Mouse (Mus musculus): ENCODE data around the gene Stpg3. TPM values are rescaled to one million over a fixed set of nuclear protein-coding genes. Genes with fewer than 3 reads are reported as not detected.

Gene Stpg3
- polyA plus RNA-seq, 1 experiment from 2014 or later, result not detected

DNA sequence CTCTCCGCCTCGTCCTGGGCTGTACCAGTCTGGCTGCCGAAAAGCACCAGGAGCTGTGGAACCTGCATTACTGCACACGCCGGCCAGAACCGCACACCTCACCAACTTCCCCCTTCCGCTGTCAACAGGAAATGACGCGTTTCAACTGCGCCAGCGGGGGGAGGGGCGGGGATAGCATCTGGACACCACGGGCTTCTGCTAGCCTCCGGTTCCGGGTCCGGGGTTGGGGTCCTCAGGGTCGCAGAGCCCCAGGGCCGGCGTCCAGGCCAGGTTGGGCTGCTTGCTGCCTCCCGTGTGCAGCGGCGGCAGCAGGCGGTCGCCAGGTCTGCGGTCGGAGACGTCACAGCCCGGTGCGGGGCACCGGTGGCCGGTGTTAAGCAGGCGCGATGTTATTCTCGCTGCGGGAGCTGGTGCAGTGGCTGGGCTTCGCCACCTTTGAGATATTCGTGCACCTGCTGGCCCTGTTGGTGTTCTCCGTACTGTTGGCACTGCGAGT lies 40.9 kb upstream of the Stpg3 start, which contains the start of gene Tmem203:
Tmem203 (plus strand) TSS at position 156 of the 496 bp plus-strand sequence.
- Histone ChIP-seq H3K9me3 (ENCODE audit: control insufficient read depth, low read length) (no peaks in the 10 kb centered on the region), H3K36me3 (ENCODE audit: control insufficient read depth, insufficient read depth, low read length) (no peaks in the 10 kb centered on the region), H3K4me1 (ENCODE audit: control insufficient read depth, insufficient read depth, low read length) (peaks cover 14% of the 10 kb centered on the region), H3K4me2 (ENCODE audit: low read depth, low read length) (peak within 1 kb of the TSS; percentile 97), H3K9ac (ENCODE audit: low read depth, low read length) (peak within 1 kb of the TSS; percentile 95), H3K4me3 (ENCODE audit: low read length) (peak within 1 kb of the TSS; percentile 100), H3K27me3 (replicated peaks; ENCODE audit: control insufficient read depth, insufficient read depth, low read length) (no peaks in the 10 kb centered on the region), H3K27ac (ENCODE audit: low read length) (peak within 1 kb of the TSS; percentile 86)
- under 1% methylated on average over 39 of the region's 39 CpGs for WGBS
- ATAC-seq, result peak; percentile 87

DNA sequence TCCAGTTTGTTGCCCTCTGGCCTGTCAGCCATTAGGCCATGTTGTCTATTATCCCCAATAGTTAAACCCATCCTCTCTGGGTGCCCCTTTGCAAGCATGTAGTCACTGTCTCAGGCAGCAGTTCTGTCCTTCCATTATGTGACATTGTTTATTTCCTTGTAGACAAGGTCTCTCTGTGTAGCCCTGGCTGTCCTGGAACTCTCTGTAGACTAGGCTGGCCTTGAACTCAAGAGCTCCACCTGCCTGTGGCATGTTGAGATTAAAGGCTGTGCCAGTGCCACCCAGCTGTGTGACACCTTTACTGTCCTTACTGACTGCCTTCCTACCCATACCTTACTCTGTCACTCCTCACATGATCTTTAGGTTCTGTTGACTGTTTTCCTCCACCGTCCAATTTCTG lies 37.9 kb upstream of the Stpg3 start:
- no peak overlapping the region for H3K27ac ChIP-seq (ENCODE audit: low read length)
- WGBS, result 82% methylated on average over 1 of the region's 1 CpGs
- no peak overlapping the region for H3K4me2 ChIP-seq (ENCODE audit: low read depth, low read length)
- H3K4me1 ChIP-seq (ENCODE audit: control insufficient read depth, insufficient read depth, low read length), result peaks cover 14% of the 10 kb centered on the region
- no peak overlapping the region for H3K9ac ChIP-seq (ENCODE audit: low read depth, low read length)
- peaks cover 8% of the 10 kb centered on the region; the same call in 1 of the 2 replicates for H3K36me3 ChIP-seq (ENCODE audit: control insufficient read depth, insufficient read depth, low read length)
- ATAC-seq, result no peak
- H3K27me3 ChIP-seq (replicated peaks; ENCODE audit: control insufficient read depth, insufficient read depth, low read length), result no peaks in the 10 kb centered on the region
- no peak overlapping the region for H3K4me3 ChIP-seq (ENCODE audit: low read length)
- H3K9me3 ChIP-seq (ENCODE audit: control insufficient read depth, low read length), result no peaks in the 10 kb centered on the region

DNA sequence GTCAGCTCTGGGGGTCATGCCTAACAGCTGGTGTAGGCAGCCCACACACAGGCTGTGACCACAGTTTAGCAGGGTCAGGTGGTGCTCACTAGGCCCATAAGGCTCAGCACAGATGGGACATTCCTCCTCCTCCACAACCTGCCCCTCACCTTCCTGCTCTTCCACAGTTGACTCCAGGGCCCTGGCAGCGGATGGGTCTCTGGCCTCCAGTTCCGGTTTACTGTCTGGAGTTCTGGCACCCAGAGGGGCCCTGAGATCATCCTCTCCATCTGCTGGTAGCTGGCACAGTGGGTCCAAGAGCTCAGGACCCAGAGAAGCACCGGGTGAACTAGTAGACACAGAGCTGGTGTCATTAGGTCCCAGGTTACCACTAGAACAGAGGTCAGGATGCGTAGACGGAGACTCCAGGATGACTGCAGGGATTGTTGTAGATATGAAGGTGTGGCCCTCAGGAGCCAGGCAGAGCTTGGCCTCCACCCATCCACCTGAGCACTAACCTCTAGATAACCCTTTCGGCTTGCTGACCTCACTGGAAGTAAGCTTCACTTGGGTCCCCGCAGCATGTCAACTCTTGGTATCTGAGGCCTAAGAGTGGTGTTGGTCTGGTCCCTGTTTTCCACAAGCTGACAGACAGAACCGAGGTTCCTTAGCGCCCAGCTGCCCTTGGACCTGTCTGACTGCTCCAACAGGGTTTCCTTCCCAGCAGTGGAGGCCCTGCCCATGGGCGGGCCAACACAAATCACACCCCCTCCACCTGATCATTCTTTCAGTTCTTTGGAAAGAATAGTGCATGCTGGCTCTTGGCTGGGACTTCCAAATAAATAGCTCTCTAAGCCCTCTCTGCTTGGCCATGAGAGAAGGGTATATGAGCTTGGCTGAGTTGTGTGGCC lies 32.0 kb upstream of the Stpg3 start, which contains the start of gene AL732309.1:
AL732309.1 (minus strand) TSS at position 681 of the 890 bp plus-strand sequence.
- Histone ChIP-seq H3K4me2 (ENCODE audit: low read depth, low read length) (peak within 1 kb of the TSS; percentile 25; the same call in 1 of the 2 replicates), H3K9ac (ENCODE audit: low read depth, low read length) (peak within 1 kb of the TSS; percentile 33; the same call in 1 of the 2 replicates), H3K9me3 (ENCODE audit: control insufficient read depth, low read length) (no peaks in the 10 kb centered on the region)

DNA sequence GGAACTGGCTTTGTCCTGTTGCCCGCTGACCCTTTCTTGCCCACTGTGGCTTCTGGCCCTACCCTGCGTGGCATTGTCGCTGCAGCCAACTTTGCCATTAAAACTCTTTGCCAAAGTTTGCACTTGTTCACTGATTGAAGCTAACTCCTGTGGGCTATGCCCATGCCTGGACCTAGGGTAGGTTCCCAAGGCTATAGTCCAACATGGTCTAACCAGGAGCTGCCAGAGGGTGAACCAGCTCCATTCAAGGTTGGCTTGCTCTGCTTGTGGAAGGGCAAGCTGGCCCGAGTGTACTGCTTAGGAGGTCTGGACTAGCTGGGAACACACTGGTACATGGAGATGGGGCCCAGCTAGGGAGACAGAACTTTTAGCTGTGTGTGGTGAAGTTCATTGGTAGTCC lies 29.7 kb upstream of the Stpg3 start:
- H3K27me3 ChIP-seq (replicated peaks; ENCODE audit: control insufficient read depth, insufficient read depth, low read length), result no peaks in the 10 kb centered on the region; the same call in 1 of the 2 replicates
- peaks cover 33% of the 10 kb centered on the region for H3K4me1 ChIP-seq (ENCODE audit: control insufficient read depth, insufficient read depth, low read length)
- no peak overlapping the region for H3K4me3 ChIP-seq (ENCODE audit: low read length)
- H3K9me3 ChIP-seq (ENCODE audit: control insufficient read depth, low read length), result no peaks in the 10 kb centered on the region
- WGBS, result 85% methylated on average over 4 of the region's 4 CpGs
- 0 out of 2 replicates have a peak, but pooled peaks cover 8% of the 10 kb centered on the region for H3K36me3 ChIP-seq (ENCODE audit: control insufficient read depth, insufficient read depth, low read length)
- no peak overlapping the region for H3K27ac ChIP-seq (ENCODE audit: low read length)
- H3K9ac ChIP-seq (ENCODE audit: low read depth, low read length), result no peak overlapping the region
- ATAC-seq, result no peak
- no peak overlapping the region for H3K4me2 ChIP-seq (ENCODE audit: low read depth, low read length)

More for the DNA sequence above, 32.0 kb upstream of the Stpg3 start, which contains the start of gene AL732309.1:
- Histone ChIP-seq H3K27ac (ENCODE audit: low read length) (peak within 1 kb of the TSS; percentile 63), H3K27me3 (replicated peaks; ENCODE audit: control insufficient read depth, insufficient read depth, low read length) (no peaks in the 10 kb centered on the region; the same call in 1 of the 2 replicates), H3K4me1 (ENCODE audit: control insufficient read depth, insufficient read depth, low read length) (peaks cover 19% of the 10 kb centered on the region), H3K36me3 (ENCODE audit: control insufficient read depth, insufficient read depth, low read length) (peaks cover 12% of the 10 kb centered on the region; the same call in 1 of the 2 replicates), H3K4me3 (ENCODE audit: low read length) (peak within 1 kb of the TSS; percentile 19)
- 76% methylated on average over 10 of the region's 10 CpGs for WGBS
- peak; percentile 73 for ATAC-seq

DNA sequence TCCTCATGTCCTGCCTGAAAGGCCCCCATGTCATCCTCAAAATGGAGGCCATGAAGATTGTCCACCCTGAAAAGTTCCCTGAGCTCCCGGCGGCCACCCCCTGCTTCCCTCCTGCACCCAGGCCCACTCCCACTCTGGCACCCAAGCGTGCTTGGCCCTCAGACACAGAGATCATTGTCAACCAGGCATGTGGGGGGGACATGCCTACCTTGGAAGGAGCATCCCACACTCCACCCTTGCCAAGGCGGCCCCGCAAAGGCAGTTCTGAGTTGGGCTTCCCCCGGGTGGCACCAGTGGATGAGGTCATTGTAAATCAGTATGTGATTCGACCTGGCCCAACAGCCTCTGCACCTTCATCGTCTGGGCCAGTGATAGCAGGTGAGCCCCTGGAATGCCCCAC lies 28.9 kb upstream of the Stpg3 start:
- no peaks in the 10 kb centered on the region; the same call in 1 of the 2 replicates for H3K27me3 ChIP-seq (replicated peaks; ENCODE audit: control insufficient read depth, insufficient read depth, low read length)
- H3K9me3 ChIP-seq (ENCODE audit: control insufficient read depth, low read length), result no peaks in the 10 kb centered on the region
- H3K4me3 ChIP-seq (ENCODE audit: low read length), result no peak overlapping the region; the same call in 1 of the 2 replicates
- H3K4me1 ChIP-seq (ENCODE audit: control insufficient read depth, insufficient read depth, low read length), result peaks cover 33% of the 10 kb centered on the region
- 73% methylated on average over 8 of the region's 8 CpGs for WGBS
- H3K4me2 ChIP-seq (ENCODE audit: low read depth, low read length), result no peak overlapping the region
- ATAC-seq, result no peak
- no peak overlapping the region for H3K27ac ChIP-seq (ENCODE audit: low read length)
- no peak overlapping the region for H3K9ac ChIP-seq (ENCODE audit: low read depth, low read length)
- 0 out of 2 replicates have a peak, but pooled peaks cover 7% of the 10 kb centered on the region for H3K36me3 ChIP-seq (ENCODE audit: control insufficient read depth, insufficient read depth, low read length)

DNA sequence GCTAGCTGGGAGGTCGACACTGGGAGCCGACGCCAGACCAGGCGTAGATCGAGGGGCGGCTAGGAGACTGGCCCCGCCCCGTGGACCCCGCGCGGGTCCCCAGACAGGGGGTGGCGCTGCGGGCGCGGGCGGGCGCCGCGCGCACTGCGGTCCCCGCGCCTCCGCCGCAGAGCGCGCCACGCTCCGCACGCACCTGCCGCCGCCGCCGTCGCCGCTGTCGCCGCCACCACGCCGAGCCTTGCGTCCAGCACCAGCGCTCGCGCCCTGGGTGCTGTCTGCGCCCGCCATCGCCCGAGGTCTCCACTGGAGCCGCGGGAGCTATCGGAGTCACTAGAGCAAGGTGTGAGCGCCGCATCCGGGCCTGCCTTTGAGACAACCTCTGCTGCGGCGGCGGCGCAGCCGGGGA lies 27.7 kb upstream of the Stpg3 start, which contains the start of the genes Rnf208 and Cysrt1:
Rnf208 (plus strand) TSS at position 155 of the 406 bp plus-strand sequence.
Cysrt1 (minus strand) TSS at position 352 of the 406 bp plus-strand sequence.
- under 1% methylated on average over 57 of the region's 59 CpGs for WGBS
- Histone ChIP-seq H3K36me3 (ENCODE audit: control insufficient read depth, insufficient read depth, low read length) (0 out of 2 replicates have a peak, but pooled peaks cover 4% of the 10 kb centered on the region), H3K9ac (ENCODE audit: low read depth, low read length) (peak within 1 kb of the TSS; percentile 76), H3K27me3 (replicated peaks; ENCODE audit: control insufficient read depth, insufficient read depth, low read length) (no peaks in the 10 kb centered on the region; the same call in 1 of the 2 replicates), H3K4me2 (ENCODE audit: low read depth, low read length) (peak within 1 kb of the TSS; percentile 97), H3K27ac (ENCODE audit: low read length) (peak within 1 kb of the TSS; percentile 79), H3K9me3 (ENCODE audit: control insufficient read depth, low read length) (no peaks in the 10 kb centered on the region), H3K4me1 (ENCODE audit: control insufficient read depth, insufficient read depth, low read length) (peaks cover 44% of the 10 kb centered on the region), H3K4me3 (ENCODE audit: low read length) (peak within 1 kb of the TSS; percentile 62)
- no peak for ATAC-seq

DNA sequence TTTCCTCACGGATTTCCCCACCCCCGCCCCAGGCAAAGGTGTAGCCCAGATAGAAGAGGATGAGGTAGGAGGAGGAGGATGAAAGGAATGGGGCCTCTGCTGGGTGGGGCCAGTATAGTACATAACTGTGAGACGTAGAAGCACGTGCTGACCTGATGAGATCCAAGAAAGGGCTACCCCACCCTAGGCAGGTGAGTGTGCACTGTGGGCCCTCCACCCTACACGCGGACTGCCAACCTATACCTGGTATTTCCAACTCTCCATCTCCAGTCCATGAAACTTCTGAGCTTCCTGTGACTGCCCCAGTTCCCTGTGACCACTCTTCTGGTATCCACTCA lies 27.0 kb upstream of the Stpg3 start:
- peaks cover 45% of the 10 kb centered on the region for H3K4me1 ChIP-seq (ENCODE audit: control insufficient read depth, insufficient read depth, low read length)
- no peaks in the 10 kb centered on the region for H3K9me3 ChIP-seq (ENCODE audit: control insufficient read depth, low read length)
- peak overlapping the region; percentile 97 for H3K4me2 ChIP-seq (ENCODE audit: low read depth, low read length)
- H3K9ac ChIP-seq (ENCODE audit: low read depth, low read length), result peak overlapping the region; percentile 76; the same call in 1 of the 2 replicates
- ATAC-seq, result peak; percentile 56
- 0 out of 2 replicates have a peak, but pooled peaks cover 4% of the 10 kb centered on the region for H3K36me3 ChIP-seq (ENCODE audit: control insufficient read depth, insufficient read depth, low read length)
- H3K27me3 ChIP-seq (replicated peaks; ENCODE audit: control insufficient read depth, insufficient read depth, low read length), result no peaks in the 10 kb centered on the region; the same call in 1 of the 2 replicates
- WGBS, result 15% methylated on average over 6 of the region's 6 CpGs
- H3K4me3 ChIP-seq (ENCODE audit: low read length), result peak overlapping the region; percentile 62
- peak overlapping the region; percentile 79 for H3K27ac ChIP-seq (ENCODE audit: low read length)

DNA sequence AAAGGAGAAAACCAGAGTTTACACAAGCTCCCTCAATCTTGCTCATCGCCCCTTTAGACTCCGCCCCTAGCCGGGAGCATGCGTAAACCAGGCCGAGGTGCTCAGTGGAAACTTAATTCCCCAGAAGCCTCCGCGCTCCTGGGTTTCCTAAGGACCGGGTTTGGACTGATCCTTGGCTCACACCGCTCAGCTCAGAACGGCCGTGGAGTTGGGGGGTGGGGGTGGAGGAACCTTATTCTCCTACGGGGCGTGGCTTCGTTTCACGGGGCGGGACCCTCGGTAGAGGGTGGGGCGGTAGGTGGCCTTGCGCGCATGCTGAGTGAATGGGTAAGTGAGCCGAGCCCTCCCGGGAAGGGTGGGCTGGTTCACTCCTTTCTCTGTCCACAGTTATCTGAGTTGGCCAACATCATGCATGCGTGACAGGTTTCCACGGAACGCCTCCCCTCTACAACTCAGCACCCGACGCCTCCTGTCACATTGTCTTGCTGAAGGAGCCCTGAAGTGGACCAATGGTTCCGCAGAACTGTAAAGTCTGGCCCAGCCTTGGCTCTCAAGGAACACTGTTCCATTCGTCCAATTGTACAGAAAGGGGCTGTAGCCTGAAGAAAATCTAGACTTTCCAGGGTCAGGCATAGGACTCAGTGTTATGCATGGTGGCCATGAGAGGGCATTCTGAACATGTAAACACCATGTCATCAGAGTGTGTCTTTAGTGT lies 26.4 kb upstream of the Stpg3 start:
- no peaks in the 10 kb centered on the region for H3K9me3 ChIP-seq (ENCODE audit: control insufficient read depth, low read length)
- peak; percentile 71 for ATAC-seq
- H3K27me3 ChIP-seq (replicated peaks; ENCODE audit: control insufficient read depth, insufficient read depth, low read length), result no peaks in the 10 kb centered on the region; the same call in 1 of the 2 replicates
- H3K4me3 ChIP-seq (ENCODE audit: low read length), result peak overlapping the region; percentile 62
- peaks cover 46% of the 10 kb centered on the region for H3K4me1 ChIP-seq (ENCODE audit: control insufficient read depth, insufficient read depth, low read length)
- H3K27ac ChIP-seq (ENCODE audit: low read length), result peak overlapping the region; percentile 79
- H3K4me2 ChIP-seq (ENCODE audit: low read depth, low read length), result peak overlapping the region; percentile 97
- 0 out of 2 replicates have a peak, but pooled peaks cover 3% of the 10 kb centered on the region for H3K36me3 ChIP-seq (ENCODE audit: control insufficient read depth, insufficient read depth, low read length)
- H3K9ac ChIP-seq (ENCODE audit: low read depth, low read length), result peak overlapping the region; percentile 59
- WGBS, result 1% methylated on average over 29 of the region's 29 CpGs

Data from intestine, embryonic 16.5 days (tissue).